Mouse (Mus musculus) stomach, postnatal 0 days (tissue): Measurements from ENCODE around the gene Ttll9. TPM values are rescaled to one million over a fixed set of nuclear protein-coding genes. Genes with fewer than 3 reads are reported as not detected.

Source experiments
- ATAC-seq: fragments of 200-750 bp; cut with Nextera tagmentation; 2 replicates; pipeline ENCODE4 v1.8.0; 2017; ENCODE audit not compliant: low FRiP score, low TSS enrichment
- DNase-seq: peaks from one replicate; pipeline ENCODE4 v3.0.0-alpha.2; 2016; ENCODE audit warnings: low spot score
- H3K27ac ChIP-seq: fragments of 300-500 bp; sonication (generic); replicated peaks from 2 replicates; pipeline ENCODE4 v1.5.1; 2014; ENCODE audit warnings: mild to moderate bottlenecking, control low read depth
- H3K27me3 ChIP-seq: fragments of 300-500 bp; sonication (generic); 2 replicates; pipeline ENCODE4 v1.6.1; 2014; ENCODE audit warnings: low read length; ENCODE audit not compliant: control insufficient read depth, insufficient read depth
- H3K36me3 ChIP-seq: fragments of 300-500 bp; sonication (generic); 2 replicates; pipeline ENCODE4 v1.6.1; 2014; ENCODE audit warnings: low read length, mixed read lengths; ENCODE audit not compliant: control insufficient read depth, insufficient read depth
- H3K4me1 ChIP-seq: fragments of 300-500 bp; sonication (generic); replicated peaks from 2 replicates; pipeline ENCODE4 v1.6.1; 2014; ENCODE audit warnings: antibody characterized with exemption; ENCODE audit not compliant: control insufficient read depth, insufficient read depth
- H3K4me2 ChIP-seq: fragments of 300-500 bp; sonication (generic); replicated peaks from 2 replicates; pipeline ENCODE4 v1.6.1; 2014; ENCODE audit warnings: low read depth, mild to moderate bottlenecking, control low read depth, moderate library complexity
- H3K4me3 ChIP-seq: fragments of 300-500 bp; sonication (generic); 2 replicates; pipeline ENCODE4 v1.5.1; 2014; ENCODE audit warnings: low read depth, low read length, control low read depth
- H3K9ac ChIP-seq: fragments of 300-500 bp; sonication (generic); 2 replicates; pipeline ENCODE4 v1.6.1; 2014; ENCODE audit warnings: mild to moderate bottlenecking, low read length, control low read depth, mixed read lengths
- H3K9me3 ChIP-seq: fragments of 300-500 bp; sonication (generic); 2 replicates; pipeline ENCODE4 v1.6.1; 2016; ENCODE audit warnings: low read length; ENCODE audit not compliant: control insufficient read depth
- CTCF ChIP-seq: IDR thresholded peaks from 2 replicates; pipeline ENCODE4 v1.5.1; 2016; ENCODE audit warnings: antibody characterized with exemption, low read depth, mild to moderate bottlenecking, moderate library complexity
- EP300 ChIP-seq: optimal IDR thresholded peaks from 2 replicates; pipeline ENCODE3; 2016; ENCODE audit warnings: antibody characterized with exemption
- WGBS: fragments of 180-500 bp; shearing (Covaris S2); extraction: QIAGEN DNeasy Blood & Tissue Kit; methylation state at CpG from one replicate; pipeline ENCODE4 v1.1.7; 2014; 5-methylcytosine and 5-hydroxymethylcytosine counted together
- polyA plus RNA-seq: library from polyadenylated mRNA; unstranded; fragments of >200 nt; fragmentation: Nextera tagmentation; extraction: Ambion mirVana; gene quantifications from 2 replicates; pipeline ENCODE4 v1.2.1, GENCODE M21; 2015

Gene Ttll9
- polyA plus RNA-seq, 1 experiment from 2014 or later: not detected

- Histone ChIP-seq H3K4me3 (peak overlapping the region; percentile 27; the same call in 1 of the 2 replicates), H3K9me3 (no peaks in the 10 kb centered on the region), H3K27ac (no peak overlapping the region), H3K27me3 (peaks cover 20% of the 10 kb centered on the region; the same call in 1 of the 2 replicates), H3K4me2 (peak overlapping the region; percentile 59; the same call in 1 of the 2 replicates), H3K9ac (no peak overlapping the region), H3K4me1 (no peaks in the 10 kb centered on the region), H3K36me3 (no peaks in the 10 kb centered on the region)
- TF ChIP-seq CTCF: no peak
- TF ChIP-seq EP300: no peak
- WGBS: 10% methylated on average over 8 of the region's 8 CpGs
- ATAC-seq: no peak
- no peak for DNase-seq
Observed at GRCm38 (mm10) chr2:152943568-152943967, 18.7 kb upstream of the Ttll9 start.

- Histone ChIP-seq H3K36me3 (no peaks in the 10 kb centered on the region), H3K9ac (no peak overlapping the region), H3K27me3 (peaks cover 20% of the 10 kb centered on the region; the same call in 1 of the 2 replicates), H3K4me2 (no peak overlapping the region), H3K4me1 (no peaks in the 10 kb centered on the region), H3K27ac (no peak overlapping the region), H3K4me3 (no peak overlapping the region), H3K9me3 (no peaks in the 10 kb centered on the region)
- TF ChIP-seq CTCF: no peak
- no peak for TF ChIP-seq EP300
- DNase-seq (no peak), ATAC-seq (no peak)
- WGBS: 64% methylated on average over 9 of the region's 9 CpGs
Observed at GRCm38 (mm10) chr2:152944013-152944412, 18.3 kb upstream of the Ttll9 start.

- H3K9me3 ChIP-seq: no peaks in the 10 kb centered on the region
Observed at GRCm38 (mm10) chr2:152947098-152947497, 15.2 kb upstream of the Ttll9 start.

GRCm38 (mm10) chr2:152948438-152949020, 13.8 kb upstream of the Ttll9 start:
- H3K4me2 ChIP-seq: no peak overlapping the region

More at GRCm38 (mm10) chr2:152947098-152947497, 15.2 kb upstream of the Ttll9 start:
- peaks cover 19% of the 10 kb centered on the region; the same call in 1 of the 2 replicates for H3K27me3 ChIP-seq
- TF ChIP-seq CTCF: no peak
- TF ChIP-seq EP300: no peak
- no peak overlapping the region for H3K9ac ChIP-seq
- H3K4me2 ChIP-seq: no peak overlapping the region
- H3K4me1 ChIP-seq: 0 out of 2 replicates have a peak, but pooled peaks cover 2% of the 10 kb centered on the region
- H3K36me3 ChIP-seq: no peaks in the 10 kb centered on the region
- H3K27ac ChIP-seq: no peak overlapping the region
- ATAC-seq (no peak), DNase-seq (no peak)
- no peak overlapping the region for H3K4me3 ChIP-seq
- WGBS: 25% methylated on average over 7 of the region's 7 CpGs

GRCm38 (mm10) chr2:152950358-152951064, 11.8 kb upstream of the Ttll9 start:
- H3K36me3 ChIP-seq: no peaks in the 10 kb centered on the region
- H3K27me3 ChIP-seq: peaks cover 9% of the 10 kb centered on the region; the same call in 1 of the 2 replicates
- H3K9me3 ChIP-seq: no peaks in the 10 kb centered on the region
- no peak for ATAC-seq
- no peak overlapping the region for H3K9ac ChIP-seq
- H3K4me3 ChIP-seq: no peak overlapping the region
- 35% methylated on average over 11 of the region's 11 CpGs for WGBS
- H3K4me2 ChIP-seq: peak overlapping the region; percentile 97
- TF ChIP-seq EP300 (no peak), CTCF (no peak)
- H3K4me1 ChIP-seq: 0 out of 2 replicates have a peak, but pooled peaks cover 2% of the 10 kb centered on the region
- DNase-seq: no peak
- no peak overlapping the region for H3K27ac ChIP-seq

More at GRCm38 (mm10) chr2:152948438-152949020, 13.8 kb upstream of the Ttll9 start:
- WGBS: 86% methylated on average over 5 of the region's 5 CpGs
- H3K27me3 ChIP-seq: peaks cover 11% of the 10 kb centered on the region; the same call in 1 of the 2 replicates
- 0 out of 2 replicates have a peak, but pooled peaks cover 2% of the 10 kb centered on the region for H3K4me1 ChIP-seq
- ATAC-seq (no peak), DNase-seq (no peak)
- H3K36me3 ChIP-seq: no peaks in the 10 kb centered on the region
- no peak overlapping the region for H3K27ac ChIP-seq
- H3K9me3 ChIP-seq: no peaks in the 10 kb centered on the region
- TF ChIP-seq CTCF: no peak
- TF ChIP-seq EP300: no peak
- no peak overlapping the region for H3K4me3 ChIP-seq
- H3K9ac ChIP-seq: no peak overlapping the region
